Mouse (Mus musculus) bone marrow, adult 2 months (tissue): ENCODE measurements around the gene Rdm1.

Source experiments
- CTCF ChIP-seq: fragments of 200-500 bp; IDR thresholded peaks from 2 replicates; pipeline ENCODE4 v1.5.1; 2011; ENCODE audit warnings: low read length, control low read depth; ENCODE audit not compliant: control insufficient read depth, insufficient read depth
- POLR2A ChIP-seq: fragments of 200-500 bp; IDR thresholded peaks from 2 replicates; pipeline ENCODE4 v1.6.1; 2011; ENCODE audit warnings: low read depth, mild to moderate bottlenecking, control low read depth, low read length, borderline replicate concordance; ENCODE audit not compliant: control insufficient read depth

DNA sequence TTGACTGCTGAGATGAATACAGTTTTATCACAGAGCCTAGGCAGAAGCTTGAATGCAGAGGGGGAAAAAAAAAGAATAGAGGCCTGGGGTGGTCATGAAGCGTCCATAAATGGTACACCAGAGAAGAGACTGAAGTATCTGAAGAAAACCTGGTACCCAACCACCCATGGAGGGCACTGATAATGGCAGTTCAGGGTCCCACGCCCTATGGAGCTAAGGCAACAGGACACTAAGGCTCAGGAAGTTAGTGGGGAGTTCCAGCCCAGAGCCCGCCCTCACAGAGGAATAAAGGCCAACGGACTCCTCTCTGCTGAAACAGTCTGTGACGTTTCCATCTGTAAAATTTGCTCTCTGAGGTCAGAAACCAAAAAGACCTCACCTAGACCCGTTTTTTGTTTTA, 11.6 kb upstream of the Rdm1 start:
- no peak for TF ChIP-seq CTCF
- TF ChIP-seq POLR2A, result no peak
